Mouse (Mus musculus): ENCODE measurements around the gene Grin3b. TPM values are rescaled to one million over a fixed set of nuclear protein-coding genes. Genes with fewer than 3 reads are reported as not detected.
A peak's percentile ranks its signal among the peaks of the same experiment; 100 is the strongest.
"Not testable (repeated sequence)": the region's sequence is repeated elsewhere in the genome, so short reads cannot be mapped to it uniquely, and the experiment has no call there.

Gene Grin3b
- polyA plus RNA-seq, 1 experiment from 2014 or later: 0.23 TPM

- peak overlapping the region; percentile 93; the same call in 1 of the 2 replicates for H3K4me3 ChIP-seq
- peaks cover 26% of the 10 kb centered on the region for H3K36me3 ChIP-seq
- H3K4me1 ChIP-seq: peaks cover 13% of the 10 kb centered on the region
- peaks cover 13% of the 10 kb centered on the region; the same call in 1 of the 2 replicates for H3K27me3 ChIP-seq
- not testable (repeated sequence) for H3K9ac ChIP-seq; H3K27ac ChIP-seq; ATAC-seq (ENCODE audit: low FRiP score); H3K9me3 ChIP-seq (replicated peaks)
- 55% methylated on average over 6 of the region's 10 CpGs for WGBS
- peak overlapping the region; percentile 68 for H3K4me2 ChIP-seq (replicated peaks)
These were observed 11.1 kb upstream of the Grin3b start for GRCm38 (mm10) chr10:79959412-79959811.

GRCm38 (mm10) chr10:79959847-79960601 is 10.5 kb upstream of the Grin3b start, which contains the start of gene Wdr18:
Gene Wdr18, plus strand, starts transcription at chr10:79960152.
- Histone ChIP-seq H3K27me3 (peaks cover 13% of the 10 kb centered on the region; the same call in 1 of the 2 replicates), H3K36me3 (peaks cover 33% of the 10 kb centered on the region), H3K4me3 (peak within 1 kb of the TSS; percentile 93), H3K4me1 (peaks cover 13% of the 10 kb centered on the region), H3K27ac (peak within 1 kb of the TSS; percentile 72; the same call in 1 of the 2 replicates), H3K9ac (peak within 1 kb of the TSS; percentile 83), H3K4me2 (replicated peaks) (peak within 1 kb of the TSS; percentile 68), H3K9me3 (replicated peaks) (no peaks in the 10 kb centered on the region)
- WGBS: under 1% methylated on average over 61 of the region's 61 CpGs
- peak; percentile 96 for ATAC-seq (ENCODE audit: low FRiP score)

GRCm38 (mm10) chr10:79960671-79961294 is 9.7 kb upstream of the Grin3b start:
- H3K9me3 ChIP-seq (replicated peaks): no peaks in the 10 kb centered on the region
- peak overlapping the region; percentile 83 for H3K9ac ChIP-seq
- no peak for ATAC-seq (ENCODE audit: low FRiP score)
- peak overlapping the region; percentile 68 for H3K4me2 ChIP-seq (replicated peaks)
- 16% methylated on average over 10 of the region's 10 CpGs for WGBS
- H3K36me3 ChIP-seq: peaks cover 40% of the 10 kb centered on the region
- H3K27ac ChIP-seq: no peak overlapping the region
- H3K4me3 ChIP-seq: peak overlapping the region; percentile 93
- H3K4me1 ChIP-seq: peaks cover 13% of the 10 kb centered on the region
- 0 out of 2 replicates have a peak, but pooled peaks cover 7% of the 10 kb centered on the region for H3K27me3 ChIP-seq

GRCm38 (mm10) chr10:79964727-79965126 is 5.8 kb upstream of the Grin3b start:
- H3K27ac ChIP-seq: no peak overlapping the region
- no peak for ATAC-seq (ENCODE audit: low FRiP score)
- H3K9ac ChIP-seq: no peak overlapping the region
- peaks cover 67% of the 10 kb centered on the region for H3K36me3 ChIP-seq
- WGBS: 94% methylated on average over 7 of the region's 7 CpGs
- H3K4me1 ChIP-seq: peaks cover 9% of the 10 kb centered on the region
- H3K4me2 ChIP-seq (replicated peaks): no peak overlapping the region
- peaks cover 14% of the 10 kb centered on the region for H3K27me3 ChIP-seq
- H3K9me3 ChIP-seq (replicated peaks): no peaks in the 10 kb centered on the region
- H3K4me3 ChIP-seq: no peak overlapping the region; the same call in 1 of the 2 replicates

- ATAC-seq (ENCODE audit: low FRiP score): no peak
- H3K9me3 ChIP-seq (replicated peaks): no peaks in the 10 kb centered on the region
- no peak overlapping the region for H3K27ac ChIP-seq
- H3K4me2 ChIP-seq (replicated peaks): no peak overlapping the region
- H3K4me1 ChIP-seq: peaks cover 9% of the 10 kb centered on the region
- peaks cover 20% of the 10 kb centered on the region for H3K27me3 ChIP-seq
- H3K9ac ChIP-seq: no peak overlapping the region
- H3K36me3 ChIP-seq: peaks cover 67% of the 10 kb centered on the region
- no peak overlapping the region for H3K4me3 ChIP-seq
- WGBS: 92% methylated on average over 5 of the region's 5 CpGs
These were observed 5.2 kb upstream of the Grin3b start for GRCm38 (mm10) chr10:79965325-79965724.

- Histone ChIP-seq H3K4me3 (no peak overlapping the region), H3K9me3 (replicated peaks) (no peaks in the 10 kb centered on the region), H3K27ac (no peak overlapping the region), H3K9ac (no peak overlapping the region), H3K4me1 (peaks cover 5% of the 10 kb centered on the region), H3K27me3 (peaks cover 36% of the 10 kb centered on the region), H3K4me2 (replicated peaks) (no peak overlapping the region), H3K36me3 (peaks cover 64% of the 10 kb centered on the region)
- no peak for ATAC-seq (ENCODE audit: low FRiP score)
- 93% methylated on average over 5 of the region's 5 CpGs for WGBS
These were observed 3.6 kb upstream of the Grin3b start for GRCm38 (mm10) chr10:79966886-79967400.

- Histone ChIP-seq H3K36me3 (peaks cover 53% of the 10 kb centered on the region), H3K27ac (no peak overlapping the region), H3K4me1 (peaks cover 5% of the 10 kb centered on the region)
These were observed 2.3 kb upstream of the Grin3b start for GRCm38 (mm10) chr10:79968181-79968580.

GRCm38 (mm10) chr10:79969124-79969568 is 1.4 kb upstream of the Grin3b start:
- Histone ChIP-seq H3K9me3 (replicated peaks) (no peaks in the 10 kb centered on the region), H3K9ac (no peak overlapping the region), H3K36me3 (peaks cover 46% of the 10 kb centered on the region), H3K4me2 (replicated peaks) (no peak overlapping the region), H3K4me1 (peaks cover 5% of the 10 kb centered on the region), H3K4me3 (no peak overlapping the region), H3K27ac (no peak overlapping the region), H3K27me3 (peaks cover 50% of the 10 kb centered on the region)
- 10% methylated on average over 3 of the region's 3 CpGs for WGBS
- ATAC-seq (ENCODE audit: low FRiP score): no peak

More at GRCm38 (mm10) chr10:79968181-79968580, 2.3 kb upstream of the Grin3b start:
- Histone ChIP-seq H3K9ac (no peak overlapping the region), H3K27me3 (peaks cover 47% of the 10 kb centered on the region), H3K4me3 (no peak overlapping the region), H3K4me2 (replicated peaks) (no peak overlapping the region), H3K9me3 (replicated peaks) (no peaks in the 10 kb centered on the region)
- WGBS: 95% methylated on average over 1 of the region's 1 CpGs
- no peak for ATAC-seq (ENCODE audit: low FRiP score)

GRCm38 (mm10) chr10:79971183-79971497 is 625 bp downstream of the Grin3b start:
- no peaks in the 10 kb centered on the region for H3K9me3 ChIP-seq (replicated peaks)
- H3K4me3 ChIP-seq: peak overlapping the region; percentile 36
- H3K4me1 ChIP-seq: peaks cover 5% of the 10 kb centered on the region
- peak overlapping the region; percentile 32; the same call in 1 of the 2 replicates for H3K9ac ChIP-seq
- H3K4me2 ChIP-seq (replicated peaks): peak overlapping the region; percentile 62
- peaks cover 52% of the 10 kb centered on the region for H3K27me3 ChIP-seq
- ATAC-seq (ENCODE audit: low FRiP score): no peak
- 6% methylated on average over 21 of the region's 21 CpGs for WGBS
- peaks cover 42% of the 10 kb centered on the region for H3K36me3 ChIP-seq
- H3K27ac ChIP-seq: no peak overlapping the region

GRCm38 (mm10) chr10:79972831-79973230 is 2.3 kb downstream of the Grin3b start:
- Histone ChIP-seq H3K9ac (no peak overlapping the region), H3K27me3 (peaks cover 52% of the 10 kb centered on the region), H3K9me3 (replicated peaks) (no peaks in the 10 kb centered on the region), H3K4me2 (replicated peaks) (no peak overlapping the region), H3K36me3 (peaks cover 42% of the 10 kb centered on the region), H3K4me3 (no peak overlapping the region), H3K27ac (no peak overlapping the region), H3K4me1 (peaks cover 5% of the 10 kb centered on the region)
- no peak for ATAC-seq (ENCODE audit: low FRiP score)
- 63% methylated on average over 14 of the region's 14 CpGs for WGBS

GRCm38 (mm10) chr10:79974087-79974486 is 3.6 kb downstream of the Grin3b start:
- 90% methylated on average over 21 of the region's 21 CpGs for WGBS
- H3K36me3 ChIP-seq: peaks cover 48% of the 10 kb centered on the region
- H3K9me3 ChIP-seq (replicated peaks): no peaks in the 10 kb centered on the region
- H3K27ac ChIP-seq: no peak overlapping the region
- H3K4me2 ChIP-seq (replicated peaks): no peak overlapping the region
- peaks cover 5% of the 10 kb centered on the region for H3K4me1 ChIP-seq
- no peak for ATAC-seq (ENCODE audit: low FRiP score)
- no peak overlapping the region for H3K9ac ChIP-seq
- H3K27me3 ChIP-seq: peaks cover 44% of the 10 kb centered on the region
- H3K4me3 ChIP-seq: no peak overlapping the region

GRCm38 (mm10) chr10:79974668-79975067 is 4.2 kb downstream of the Grin3b start:
- peaks cover 5% of the 10 kb centered on the region for H3K4me1 ChIP-seq
- H3K27me3 ChIP-seq: peaks cover 39% of the 10 kb centered on the region
- H3K36me3 ChIP-seq: peaks cover 52% of the 10 kb centered on the region
- H3K4me2 ChIP-seq (replicated peaks): no peak overlapping the region
- H3K9me3 ChIP-seq (replicated peaks): no peaks in the 10 kb centered on the region
- no peak for ATAC-seq (ENCODE audit: low FRiP score)
- H3K9ac ChIP-seq: no peak overlapping the region
- H3K27ac ChIP-seq: no peak overlapping the region
- H3K4me3 ChIP-seq: no peak overlapping the region
- 90% methylated on average over 8 of the region's 8 CpGs for WGBS
